Mouse (Mus musculus) hematopoietic stem cell, adult 5-6 weeks (primary cell): ENCODE results near the gene Lin37. TPM values are rescaled to one million over a fixed set of nuclear protein-coding genes. Genes with fewer than 3 reads are reported as not detected.

Experiments
- ATAC-seq, 2 experiments: fragments of 125-278 bp in 1 of 2; replicated peaks in 1 of 2; 2 replicates each; pipeline ENCODE4 v1.8.0; 2016 to 2017; ENCODE audit warnings: inconsistent platforms in 2 of 2, mild to moderate bottlenecking in 2 of 2, moderate number of reproducible peaks in 2 of 2, low read depth in 1 of 2, moderate TSS enrichment in 1 of 2; ENCODE audit not compliant: low FRiP score in 2 of 2, poor library complexity in 2 of 2, severe bottlenecking in 2 of 2, insufficient read depth in 1 of 2, low TSS enrichment in 1 of 2
- total RNA-seq: library from RNA; stranded (forward); fragments of 172-1452, 232-1000 nt; gene quantifications from 2 replicates; pipeline ENCODE4 v1.2.3, GENCODE M21; 2017

Lin37 gene
- total RNA-seq, 1 experiment from 2014 or later: 19.6 TPM

DNA sequence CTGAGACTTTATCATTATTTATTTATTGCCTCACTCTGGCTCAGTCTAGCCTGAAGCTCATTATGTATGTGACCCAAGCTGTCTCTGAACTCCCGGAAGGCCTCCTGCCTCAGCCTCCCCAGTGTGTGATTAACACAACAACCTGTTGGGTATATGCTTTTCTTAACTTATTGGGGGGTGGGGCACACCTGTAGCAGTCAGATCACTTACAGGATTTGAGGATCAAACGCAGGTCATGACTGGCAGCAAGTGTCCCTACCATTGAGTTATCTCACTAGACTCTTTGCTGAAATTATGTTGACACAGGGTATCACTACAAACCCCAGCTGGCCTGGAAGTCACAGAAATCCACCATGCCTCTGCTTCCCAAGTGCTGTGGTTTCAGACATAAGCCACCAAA, 658 bp upstream of the Lin37 start:
- ATAC-seq: no peak

DNA sequence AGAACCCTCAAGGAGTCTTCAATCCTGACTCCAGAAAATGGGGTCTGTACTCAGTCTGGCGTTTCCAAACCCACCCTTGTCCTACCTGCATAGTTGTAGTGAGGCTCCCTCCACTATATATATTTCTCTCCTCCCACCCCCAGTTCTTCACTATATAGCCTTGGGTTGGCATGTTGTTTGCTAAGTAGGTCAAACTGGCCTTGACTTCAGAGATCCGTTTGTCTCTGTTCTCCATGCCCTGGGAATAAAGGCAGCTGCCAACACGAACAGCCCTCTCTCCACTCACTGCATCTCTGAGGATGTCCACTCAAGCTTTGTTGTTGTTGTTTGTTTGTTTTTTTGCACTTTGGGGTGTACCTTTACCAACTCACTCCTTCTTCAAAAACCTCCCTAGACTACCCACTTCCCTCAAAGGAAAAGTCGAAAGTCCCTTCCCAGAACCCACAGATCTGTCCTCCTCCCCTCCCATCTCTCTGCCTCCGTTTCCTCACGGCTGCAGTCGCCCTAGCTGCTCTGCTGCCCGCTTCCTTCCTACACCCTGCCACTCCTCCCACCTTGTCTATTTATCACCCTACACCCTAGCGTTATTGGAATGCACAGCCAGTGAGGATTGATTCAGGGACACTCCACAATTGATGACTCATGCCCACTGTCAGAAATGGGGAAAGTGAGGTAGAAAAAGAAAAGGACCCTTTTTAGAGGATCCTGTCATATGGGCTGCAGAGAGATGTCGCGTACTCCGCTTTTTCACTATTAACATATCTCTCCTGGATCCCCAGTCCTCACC, 789 bp downstream of the Lin37 start:
- ATAC-seq: no peak

- ATAC-seq: no peak
Measured at GRCm38 (mm10) chr7:30557901-30558514, 1.6 kb downstream of the Lin37 start.

DNA sequence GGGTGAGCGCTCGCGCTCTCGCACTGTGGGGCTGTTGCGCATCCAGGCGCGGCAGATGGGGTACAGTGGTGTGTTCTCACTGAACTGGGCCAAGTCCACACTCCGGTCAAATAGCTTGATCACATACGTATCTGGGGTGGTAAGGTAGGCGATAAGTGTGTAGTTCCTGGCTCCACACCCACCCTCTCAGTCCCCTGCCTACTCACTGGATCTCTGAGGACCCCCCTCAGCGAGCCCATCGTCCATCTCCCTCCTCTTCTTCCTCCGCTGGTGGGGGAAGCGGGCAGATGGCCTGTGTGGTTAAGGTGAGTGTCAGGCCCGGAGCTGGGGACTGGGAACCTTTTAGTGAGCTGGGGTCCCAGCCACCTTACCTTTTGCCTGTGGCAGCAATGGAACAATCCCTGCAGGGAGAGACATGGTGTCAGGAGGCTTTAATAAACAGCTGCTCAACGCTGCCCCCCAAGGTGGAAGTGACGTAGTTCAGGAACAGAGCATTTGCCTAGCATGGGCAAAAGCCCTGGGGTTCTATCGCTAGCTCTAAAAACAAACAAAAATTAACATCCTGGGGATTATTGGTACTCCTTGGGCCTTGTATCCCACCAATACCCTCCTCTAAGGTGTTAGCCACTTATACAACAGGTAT, 2.6 kb downstream of the Lin37 start:
- no peak for ATAC-seq

- ATAC-seq: no peak
Measured at GRCm38 (mm10) chr7:30553810-30554584, 5.6 kb downstream of the Lin37 start.

DNA sequence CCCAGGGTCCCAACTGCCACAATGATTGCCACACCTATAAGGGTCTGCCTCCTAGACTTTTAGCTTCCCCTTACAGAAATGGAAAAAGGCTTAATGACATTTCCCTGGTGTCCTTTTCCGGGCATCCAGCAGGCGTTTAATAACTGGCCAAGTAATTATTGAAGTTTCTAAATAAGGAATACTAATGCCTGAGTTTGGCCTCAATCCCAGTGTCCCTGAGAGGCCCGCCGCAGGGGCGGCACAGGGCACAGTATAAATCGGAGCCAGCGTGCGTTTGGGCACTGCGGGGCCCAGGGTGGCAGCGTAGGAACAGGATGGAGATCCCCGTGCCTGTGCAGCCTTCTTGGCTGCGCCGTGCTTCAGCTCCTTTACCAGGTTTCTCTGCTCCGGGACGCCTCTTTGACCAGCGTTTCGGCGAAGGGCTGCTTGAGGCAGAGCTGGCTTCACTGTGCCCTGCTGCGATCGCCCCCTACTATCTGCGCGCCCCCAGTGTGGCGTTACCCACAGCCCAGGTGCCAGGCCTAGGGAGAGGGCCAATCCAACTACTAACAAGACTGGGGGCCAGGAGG, 6.5 kb downstream of the Lin37 start:
- ATAC-seq: no peak

DNA sequence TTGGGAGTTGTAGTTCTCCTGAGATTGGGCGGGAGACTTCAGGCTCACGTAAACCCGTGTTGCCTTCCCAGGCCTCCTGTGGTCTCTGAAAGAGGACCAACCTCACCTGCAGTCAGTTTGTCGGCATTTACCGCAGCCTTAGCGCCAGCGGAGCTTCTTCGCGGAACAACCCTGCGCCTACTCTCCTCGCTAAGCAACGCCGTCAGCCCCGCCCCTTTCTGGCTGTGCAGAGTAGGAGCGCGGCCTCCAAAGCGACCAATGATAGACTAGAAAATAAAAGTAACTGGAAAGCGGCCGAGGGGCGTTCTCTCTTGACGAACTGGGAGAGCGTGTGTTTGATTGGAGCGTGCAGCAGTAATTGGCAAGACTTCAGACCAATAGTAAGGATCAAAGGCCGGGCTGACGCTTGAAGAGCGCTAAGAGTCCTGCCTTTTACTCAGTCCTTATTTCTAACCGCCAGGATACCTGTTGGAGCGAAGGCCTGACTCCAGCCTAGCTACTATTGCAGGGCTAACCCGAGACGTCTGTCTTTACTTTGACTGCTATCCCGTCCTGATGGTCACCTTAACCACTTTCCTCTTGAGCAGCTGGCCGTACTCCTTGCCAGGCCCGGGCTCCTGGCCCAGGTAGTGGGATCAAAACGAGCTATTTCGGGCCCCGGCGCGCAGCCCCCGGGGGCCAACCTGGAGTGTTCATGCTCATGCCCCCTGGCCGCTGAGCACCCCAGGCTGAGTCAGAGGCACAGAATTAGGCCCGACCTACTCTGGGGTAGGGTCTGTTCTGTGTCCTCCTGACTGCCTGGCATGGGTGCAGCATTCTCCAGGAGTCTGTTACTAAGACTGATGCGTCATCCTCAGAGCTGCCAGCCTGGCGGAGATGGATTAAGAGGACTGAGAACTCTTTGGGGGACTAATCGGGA, 7.3 kb downstream of the Lin37 start, which contains the start of the genes Hspb6 and Proser3:
Gene Hspb6, plus strand, starts transcription at position 77 of the 919 bp plus-strand sequence.
Gene Proser3, minus strand, starts transcription at position 198 of the 919 bp plus-strand sequence.
- ATAC-seq: peak; percentile 86 to 92

DNA sequence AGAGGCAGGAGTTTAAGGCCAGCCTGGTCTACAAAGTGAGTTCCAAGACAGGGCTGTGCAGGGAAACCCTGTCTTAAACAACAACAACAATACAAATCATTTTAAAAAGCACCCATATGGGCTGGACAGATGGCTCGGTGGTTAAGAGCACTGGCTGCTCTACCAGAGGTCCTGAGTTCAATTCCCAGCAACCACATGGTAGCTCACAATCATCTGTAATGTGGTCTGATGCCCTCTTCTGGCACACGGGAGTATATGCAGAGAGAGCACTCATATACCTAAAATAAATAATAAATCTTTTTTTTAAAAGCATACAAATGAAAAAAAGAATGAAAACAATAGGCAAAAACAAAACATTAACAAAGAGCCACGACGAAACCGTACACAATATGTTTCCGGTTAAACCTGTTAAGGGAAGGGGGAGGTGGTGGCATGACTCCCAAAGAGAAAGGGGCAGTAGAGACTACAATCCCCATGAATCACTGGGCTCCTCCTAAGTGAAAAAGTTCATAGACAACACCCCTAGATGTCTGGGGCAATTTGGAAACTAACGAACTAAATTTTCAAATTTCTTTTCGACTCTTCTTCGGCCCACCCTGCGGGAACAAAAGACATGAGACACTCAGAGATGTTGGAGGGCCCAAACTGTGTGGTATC, 8.1 kb downstream of the Lin37 start:
- peak; percentile 58 to 61 for ATAC-seq

DNA sequence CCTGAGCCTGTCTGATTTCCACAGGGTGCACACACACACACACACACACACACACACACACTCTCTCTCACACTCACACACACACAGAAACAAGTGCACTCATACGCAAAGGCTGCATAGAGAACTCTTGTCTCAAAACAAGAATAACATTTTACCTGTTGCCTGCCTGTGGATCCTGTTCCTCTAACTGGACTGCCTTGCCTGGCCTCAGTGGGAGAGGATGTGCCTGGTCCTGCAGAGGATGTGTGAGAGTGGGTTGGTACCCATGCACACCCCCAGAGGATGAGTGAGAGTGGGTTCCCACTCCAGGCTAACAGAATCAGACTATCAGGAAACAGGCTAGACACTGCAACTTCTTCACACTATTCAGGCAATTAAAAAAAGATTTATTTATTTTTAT, 9.0 kb downstream of the Lin37 start:
- no peak for ATAC-seq

DNA sequence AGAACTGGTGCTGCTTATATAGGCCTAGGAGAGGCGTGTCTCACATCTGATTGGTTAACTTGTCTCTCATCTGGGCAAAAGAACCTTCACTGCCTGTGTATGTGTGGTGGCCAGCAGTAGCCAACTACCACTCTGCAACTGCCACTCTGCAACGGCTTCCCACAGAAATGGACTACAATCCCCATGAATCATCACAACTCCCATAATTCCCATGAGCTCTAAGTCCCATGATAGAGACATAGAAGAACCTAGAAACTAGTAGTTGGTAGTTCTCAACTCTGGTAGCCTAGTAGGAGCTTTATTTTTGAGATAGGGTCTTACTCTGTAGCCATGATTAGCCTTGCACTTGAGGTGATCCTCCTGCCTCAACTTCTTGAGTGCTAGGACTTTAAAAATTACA, 9.8 kb downstream of the Lin37 start:
- ATAC-seq: no peak

DNA sequence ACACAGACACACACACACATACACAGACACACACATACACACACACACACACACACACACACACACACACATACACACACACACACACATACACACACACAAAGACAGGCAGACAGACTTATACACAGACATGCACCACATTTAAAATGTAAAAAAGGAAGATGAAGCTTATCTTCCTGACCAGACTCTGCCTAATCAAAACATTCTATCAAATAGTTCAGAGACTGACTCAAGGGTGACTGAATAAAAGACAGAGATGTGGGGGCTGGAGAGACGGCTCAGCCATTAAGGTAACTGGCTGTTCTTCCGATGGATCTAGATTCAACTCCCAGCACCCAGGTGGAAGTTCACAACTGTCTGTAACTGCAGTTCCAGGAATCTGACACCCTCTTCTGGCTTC, 15.3 kb downstream of the Lin37 start:
- ATAC-seq: no peak

DNA sequence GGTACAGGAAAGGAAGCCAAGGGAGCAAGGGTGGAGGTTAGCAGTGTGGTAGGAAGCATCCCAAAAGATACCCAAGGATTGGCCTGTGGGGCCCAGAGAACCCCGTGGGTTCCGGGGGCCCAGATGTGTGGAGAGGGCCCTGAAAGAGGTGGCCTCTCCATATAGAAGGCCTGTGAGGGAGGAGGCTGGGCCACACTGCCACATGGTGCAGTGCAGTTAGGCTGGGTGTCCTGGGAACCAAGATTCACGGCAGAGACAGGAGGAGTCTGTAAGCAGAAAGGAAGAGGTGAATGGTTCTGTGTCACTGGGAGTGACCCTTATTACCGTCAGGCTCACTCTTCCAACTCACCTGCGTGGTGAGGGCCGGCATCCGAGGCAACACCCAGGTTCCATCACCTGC, 19.1 kb downstream of the Lin37 start:
- no peak for ATAC-seq

DNA sequence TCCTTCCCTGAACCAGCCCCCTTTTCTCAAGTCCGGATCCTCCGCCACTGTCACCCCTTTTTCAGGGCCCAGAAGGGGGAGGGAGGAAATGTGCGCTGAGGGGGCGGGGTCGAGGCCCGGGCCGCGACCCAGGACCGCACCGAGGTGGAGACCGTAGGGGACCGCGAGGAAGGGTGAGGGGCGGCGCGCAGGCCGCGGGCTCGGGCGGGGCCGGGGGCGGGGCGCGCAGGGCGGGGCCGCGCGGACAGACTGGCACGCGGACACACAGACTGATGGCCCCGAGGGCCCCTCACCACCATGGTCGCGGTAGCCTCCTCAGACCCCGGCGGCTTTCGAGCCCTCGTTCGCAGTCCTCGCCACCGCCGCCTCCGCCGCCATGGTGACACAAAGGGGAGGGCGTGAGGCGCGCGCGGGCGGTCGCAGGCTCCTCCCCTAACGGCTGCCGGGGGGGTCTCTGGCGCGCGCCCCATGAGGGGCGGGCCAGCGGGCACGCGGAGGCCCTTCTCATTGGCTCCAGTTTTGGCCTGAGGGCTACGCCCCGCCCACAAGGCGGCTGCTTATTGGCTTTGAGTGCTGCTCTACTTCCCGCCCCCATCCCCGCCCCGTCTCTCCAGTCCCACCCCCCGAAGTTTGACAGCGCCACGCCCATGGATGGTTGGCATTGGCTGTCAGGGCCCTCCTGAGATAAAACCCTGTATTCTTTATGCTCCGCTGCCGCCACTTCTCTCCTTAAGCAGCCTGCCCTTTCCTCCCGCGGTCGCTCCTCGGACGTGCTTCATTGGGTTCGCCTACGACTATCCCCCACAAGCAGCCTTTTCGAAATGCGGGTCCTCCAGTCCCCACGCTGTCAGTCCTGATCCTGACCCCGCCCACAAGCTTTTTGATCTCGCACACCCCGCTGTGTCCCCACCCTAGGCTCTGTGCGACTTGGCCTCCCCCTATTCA, 24.7 kb downstream of the Lin37 start, which contains the start of gene Arhgap33:
Gene Arhgap33, minus strand, starts transcription at position 428 of the 945 bp plus-strand sequence.
- ATAC-seq: peak; percentile 86 to 88

DNA sequence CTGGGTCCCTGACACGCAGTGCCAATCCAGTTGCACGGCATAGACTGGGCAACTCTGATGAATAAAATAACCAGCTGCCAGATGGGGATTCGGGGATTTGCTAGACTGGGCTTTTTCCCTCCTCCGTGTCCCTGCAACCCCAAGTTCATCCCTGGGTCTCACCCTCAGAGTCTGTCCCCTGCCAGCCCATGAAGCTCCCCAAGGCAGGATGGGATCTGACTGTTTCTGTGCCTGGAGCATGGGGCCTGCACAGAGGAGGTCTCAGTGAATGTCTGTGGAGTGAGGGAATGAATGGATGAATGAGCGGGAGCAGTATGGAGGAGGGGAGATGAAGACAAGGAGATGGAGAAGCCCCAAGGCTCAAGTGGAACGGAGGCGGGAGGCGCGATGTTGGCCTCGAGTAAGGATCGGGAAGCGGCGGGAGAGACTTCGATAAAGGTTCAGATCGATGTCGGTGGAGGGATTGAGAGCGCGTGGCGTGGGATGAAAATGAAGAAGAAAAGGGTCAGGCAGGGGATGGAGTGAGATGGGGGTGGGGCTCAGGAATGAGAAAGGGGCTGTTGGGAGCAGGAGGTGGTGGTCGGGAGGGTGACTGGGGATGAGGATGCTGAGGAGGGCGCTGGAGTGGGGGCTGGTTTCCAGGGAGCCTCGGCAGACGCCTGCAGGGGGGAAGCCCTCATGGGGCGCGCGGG, 25.6 kb downstream of the Lin37 start:
- ATAC-seq: 0 out of 4 replicates have a peak, but pooled peaks of 1 of the 2 experiments have one; percentile 1
